Mouse (Mus musculus) gonadal fat pad, adult 2 months (tissue): Measurements from ENCODE around the gene Ogfod1. TPM values are rescaled to one million over a fixed set of nuclear protein-coding genes. Genes with fewer than 3 reads are reported as not detected.
"Not testable (repeated sequence)": the region's sequence is repeated elsewhere in the genome, so short reads cannot be mapped to it uniquely, and the experiment has no call there.

Source experiments
- DNase-seq: peaks from one replicate; pipeline ENCODE4 v3.0.0-alpha.2; 2012; ENCODE audit warnings: low read depth
- polyA plus RNA-seq: library from polyadenylated mRNA; depleted of rRNA; stranded (reverse); fragments of >200 nt; gene quantifications from 2 replicates; pipeline ENCODE4 v1.2.3, GENCODE M21; 2012; rRNA removed

Gene Ogfod1
- polyA plus RNA-seq = 9.0 and 9.4 TPM in 2 replicates

DNA sequence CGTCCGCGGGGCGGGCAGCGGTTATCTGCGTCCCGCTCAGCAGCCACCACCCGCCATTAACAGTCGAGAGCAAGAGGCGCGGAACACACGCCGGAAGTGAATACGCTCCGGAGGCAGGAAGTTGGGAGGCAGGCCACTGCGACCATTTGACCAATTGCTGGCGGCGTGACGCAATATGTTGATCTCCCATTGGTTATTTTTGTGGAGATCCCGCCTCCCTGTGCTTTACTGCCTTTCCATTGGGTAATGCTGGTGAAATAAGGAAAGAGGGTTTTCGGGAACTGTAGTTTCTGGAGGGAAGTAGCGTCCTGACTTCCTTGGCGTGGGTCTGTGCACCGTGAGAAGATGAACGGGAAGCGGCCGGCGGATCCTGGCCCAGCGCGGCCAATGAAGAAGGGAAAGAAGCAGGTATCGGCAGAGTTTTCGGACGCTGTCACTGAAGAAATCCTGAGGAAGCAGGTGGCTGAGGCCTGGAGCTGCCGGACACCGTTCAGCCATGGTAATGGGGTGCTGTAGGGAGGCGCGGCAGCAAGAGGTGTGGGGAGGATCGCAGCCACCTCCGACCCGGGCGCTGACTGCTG is at the start of gene Ogfod1, which contains the start of gene Nudt21:
Gene Ogfod1, plus strand, starts transcription at position 255 of the 581 bp plus-strand sequence.
Gene Nudt21, minus strand, starts transcription at position 88 of the 581 bp plus-strand sequence.
- peak; percentile 97 for DNase-seq

DNA sequence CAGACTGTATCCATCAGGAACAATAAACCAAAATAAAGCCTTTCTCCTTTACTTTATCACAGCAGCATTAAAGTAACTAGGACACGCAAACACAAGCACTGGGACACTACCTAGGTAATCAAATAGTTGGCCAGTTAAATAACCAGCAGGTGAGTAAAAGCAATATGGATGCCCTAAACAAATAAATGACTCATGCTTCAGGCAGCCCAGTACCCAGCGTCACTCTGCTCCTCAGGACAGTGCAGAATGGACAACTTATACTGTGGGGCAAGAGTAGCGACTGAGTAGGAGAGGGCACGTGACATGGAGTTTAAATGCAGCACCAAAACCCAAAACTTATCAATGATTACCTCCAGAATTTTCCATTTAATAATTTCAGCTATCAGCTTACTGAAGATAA is 47.3 kb upstream of the Ogfod1 start:
- DNase-seq = no peak

DNA sequence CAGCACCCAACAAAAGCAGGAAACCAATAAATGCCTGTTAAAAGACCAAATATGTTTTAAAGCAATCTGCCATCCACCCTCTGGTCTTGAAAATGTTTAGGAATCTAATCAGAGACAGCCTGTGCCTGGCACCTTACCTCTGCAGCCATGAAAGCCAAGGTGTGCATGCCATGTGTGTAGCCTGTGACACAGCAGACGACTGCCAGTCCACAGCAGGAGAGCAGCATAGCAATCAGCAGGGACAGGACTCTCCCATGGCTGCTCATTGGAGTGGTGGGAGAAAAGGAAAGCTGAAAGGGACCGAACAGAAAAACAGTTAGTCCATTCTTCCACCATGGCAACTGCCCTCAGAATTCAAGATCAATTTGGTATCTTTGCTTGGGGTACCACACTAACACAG is 38.0 kb upstream of the Ogfod1 start:
- DNase-seq = no peak

DNA sequence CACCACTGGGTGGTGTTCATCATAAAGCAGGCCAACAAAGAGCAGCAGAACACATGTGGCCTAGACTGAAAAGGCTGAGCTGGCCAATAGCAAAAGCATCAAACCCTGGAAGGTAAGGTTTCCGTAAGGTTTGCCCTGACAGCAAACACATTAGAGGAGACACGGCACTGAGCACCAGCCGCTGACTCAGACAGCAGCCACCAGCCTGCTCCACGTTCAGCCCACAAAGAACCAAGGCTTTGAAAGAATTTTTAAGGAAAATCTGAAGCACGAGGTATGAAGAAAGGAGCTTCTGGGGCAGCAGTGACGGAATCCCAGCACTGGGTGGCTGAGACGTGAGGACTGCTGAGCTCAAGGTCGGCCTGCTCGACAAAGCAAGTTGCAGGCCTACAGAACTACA is 32.9 kb upstream of the Ogfod1 start:
- no peak for DNase-seq

DNA sequence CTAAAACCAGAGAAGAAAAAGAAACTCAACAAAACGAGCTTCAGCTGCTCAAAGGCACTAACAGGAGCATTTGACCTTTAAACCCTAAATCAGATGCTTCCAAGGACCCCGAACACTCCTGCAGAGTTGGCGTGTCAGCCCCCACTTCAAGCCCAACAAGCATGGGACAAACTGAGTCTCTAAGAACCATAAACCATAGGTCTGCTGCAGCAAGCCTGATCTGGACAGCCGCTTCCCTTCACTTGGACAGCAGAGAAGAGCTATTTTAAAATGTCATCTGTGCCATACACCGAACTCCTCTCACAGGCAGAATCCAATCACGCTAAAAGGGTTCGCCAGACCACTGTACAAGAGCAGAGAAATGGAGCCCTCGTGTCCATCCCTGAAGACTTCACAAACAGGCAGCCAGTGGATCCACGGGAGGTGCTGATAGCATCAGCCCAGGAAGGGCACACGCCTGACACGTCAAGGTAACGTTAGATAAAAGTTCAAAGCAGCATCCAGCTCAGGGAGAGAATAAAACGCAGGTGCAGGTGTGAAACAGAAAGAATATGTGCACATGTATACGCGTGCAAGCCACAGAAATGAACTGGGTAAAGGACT is 27.7 kb upstream of the Ogfod1 start:
- DNase-seq = no peak

DNA sequence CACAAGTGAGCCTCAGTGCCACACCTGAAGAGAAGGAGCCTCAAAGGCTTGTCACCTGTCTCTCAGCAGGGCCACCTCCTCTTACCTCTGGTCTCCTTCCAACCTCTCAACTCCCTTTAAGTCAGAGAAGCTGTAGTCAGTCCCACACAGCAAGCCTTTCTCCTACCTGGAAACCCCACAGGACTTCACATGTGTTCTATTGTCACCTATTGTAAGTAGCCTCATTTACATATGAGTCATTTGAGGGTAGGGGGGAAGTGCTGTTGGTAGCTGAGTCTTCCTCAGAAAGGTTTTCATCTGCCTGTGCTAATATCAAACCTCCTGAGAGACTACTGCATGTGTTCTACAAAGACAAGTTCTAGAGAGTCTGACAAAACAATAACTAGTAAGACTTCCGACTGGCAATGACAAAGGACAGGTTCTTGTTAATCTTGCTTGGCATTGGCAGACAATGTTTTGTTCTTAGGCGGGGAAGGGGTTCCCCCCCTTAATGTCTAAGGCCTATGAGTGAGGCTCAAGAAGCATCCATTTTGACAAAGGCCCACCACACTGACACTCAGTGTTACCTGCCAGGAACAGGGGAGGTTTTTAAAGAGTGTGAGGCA is 26.8 kb upstream of the Ogfod1 start:
- DNase-seq = peak; percentile 36

DNA sequence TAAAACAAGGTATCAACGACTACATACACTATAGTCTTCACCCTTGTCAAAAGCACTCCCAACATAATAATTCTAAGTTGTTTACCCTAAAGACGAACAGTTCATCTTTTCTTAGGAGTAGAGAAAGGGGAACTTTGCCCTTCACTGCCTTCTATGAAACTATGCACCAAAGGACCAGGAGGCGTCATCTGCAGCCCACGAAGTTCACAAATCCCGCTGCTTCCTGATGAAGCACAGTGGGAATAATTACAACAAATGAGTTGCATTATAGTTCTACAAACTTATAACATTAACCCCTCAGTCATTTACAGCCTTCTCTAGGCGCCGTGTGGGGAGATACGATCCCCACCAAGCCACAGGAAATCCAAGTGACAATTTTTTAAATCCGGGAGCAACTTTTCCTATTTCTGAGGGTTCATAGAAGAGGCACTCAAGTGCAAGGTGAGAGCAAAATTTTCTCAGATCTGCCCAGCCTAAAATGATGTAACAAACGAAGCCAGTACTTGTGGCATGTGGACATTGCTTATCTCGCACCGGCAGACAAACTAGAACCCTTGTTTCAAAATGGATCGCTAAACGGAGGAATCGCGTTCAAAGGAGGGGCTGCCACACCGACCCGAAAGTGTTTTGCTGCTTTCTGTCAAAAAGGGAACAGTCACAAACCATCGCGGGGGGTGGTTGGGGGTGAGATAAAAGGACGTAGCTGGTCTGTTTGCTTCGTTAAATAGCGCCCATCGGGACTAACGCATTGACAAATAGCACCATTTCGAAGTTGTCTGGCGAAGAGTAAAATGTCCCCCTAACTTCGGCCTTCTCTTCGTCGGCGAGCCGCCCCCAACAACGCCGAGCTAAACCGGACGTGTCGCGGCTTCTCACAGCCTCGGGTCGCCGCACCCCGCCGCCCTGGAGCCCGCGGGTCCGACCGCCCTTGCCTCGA is 25.7 kb upstream of the Ogfod1 start:
- DNase-seq = no peak

DNA sequence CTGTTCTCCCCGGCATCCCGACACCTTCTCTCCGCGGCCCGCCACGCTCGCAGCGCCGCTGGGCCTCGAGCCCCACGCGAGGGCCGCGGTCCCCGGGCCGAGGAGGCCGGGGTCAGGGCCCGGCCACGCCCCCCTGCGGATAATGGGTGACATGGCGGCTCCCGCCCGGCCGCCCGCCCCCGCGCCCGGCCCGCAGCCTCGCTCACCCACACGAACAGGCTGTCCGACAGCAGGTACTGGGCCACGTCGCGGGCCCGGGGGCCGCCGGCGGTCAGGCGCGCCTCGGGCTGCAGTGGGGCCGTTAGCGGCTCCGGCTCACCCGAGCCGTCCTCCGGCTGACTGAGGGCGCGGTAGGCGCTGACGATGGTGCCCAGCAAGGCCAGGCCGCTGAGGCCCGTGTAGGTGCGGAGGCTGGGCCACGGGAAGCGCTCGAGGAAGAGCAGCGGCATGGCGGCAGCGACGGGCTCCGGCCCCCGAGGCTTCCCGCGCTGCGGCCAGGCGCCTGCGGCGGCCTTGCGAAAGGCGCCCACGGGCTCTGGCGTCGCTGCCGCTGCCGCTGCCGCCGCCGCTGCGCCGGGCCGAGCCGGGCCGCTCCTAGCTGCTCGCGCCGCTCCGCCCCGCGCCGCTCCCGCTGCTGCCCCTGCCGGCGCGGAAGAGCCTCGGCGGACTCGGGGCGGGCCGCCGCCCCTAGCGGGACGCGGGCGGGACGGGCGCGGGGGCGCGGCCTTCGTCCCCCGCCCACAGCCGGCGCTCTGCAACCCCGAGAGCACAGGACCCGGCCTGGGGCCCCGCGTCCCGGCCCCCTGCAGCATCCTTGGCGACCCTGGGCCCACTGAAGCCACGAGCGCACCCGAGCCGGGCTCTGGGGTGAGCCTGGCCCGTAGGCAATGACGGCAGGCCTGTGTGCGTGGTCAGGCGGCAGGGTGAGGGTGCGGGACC is 24.7 kb upstream of the Ogfod1 start, which contains the start of gene Amfr:
Gene Amfr, minus strand, starts transcription at position 830 of the 939 bp plus-strand sequence.
- DNase-seq = no peak

DNA sequence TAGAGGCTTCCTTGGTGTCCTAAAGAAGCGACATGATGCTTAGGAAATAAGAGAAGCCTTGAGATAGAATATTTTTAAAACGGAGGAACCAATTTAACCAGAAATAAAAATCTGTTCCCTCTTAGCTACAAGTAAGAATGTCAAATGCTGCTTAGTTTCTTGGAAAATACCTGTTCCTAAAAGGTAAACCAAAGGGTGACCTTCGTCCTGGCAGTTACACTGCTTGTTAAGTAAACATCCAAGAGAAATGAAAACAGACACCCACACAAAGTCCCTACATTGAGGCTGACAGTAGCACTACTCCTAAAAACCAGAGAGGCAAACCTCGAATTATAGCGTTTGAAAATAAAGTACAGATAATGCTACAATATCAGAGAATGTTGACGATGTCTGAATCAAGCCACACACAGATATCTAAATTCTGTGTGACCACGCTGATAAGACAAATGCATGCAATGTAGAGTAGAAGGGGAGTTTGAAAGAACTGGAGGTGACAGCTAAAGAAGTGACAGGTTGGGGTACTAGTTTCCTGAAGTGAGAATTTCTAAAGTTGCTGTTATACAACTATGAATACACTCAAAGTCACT is 23.9 kb upstream of the Ogfod1 start:
- no peak for DNase-seq

DNA sequence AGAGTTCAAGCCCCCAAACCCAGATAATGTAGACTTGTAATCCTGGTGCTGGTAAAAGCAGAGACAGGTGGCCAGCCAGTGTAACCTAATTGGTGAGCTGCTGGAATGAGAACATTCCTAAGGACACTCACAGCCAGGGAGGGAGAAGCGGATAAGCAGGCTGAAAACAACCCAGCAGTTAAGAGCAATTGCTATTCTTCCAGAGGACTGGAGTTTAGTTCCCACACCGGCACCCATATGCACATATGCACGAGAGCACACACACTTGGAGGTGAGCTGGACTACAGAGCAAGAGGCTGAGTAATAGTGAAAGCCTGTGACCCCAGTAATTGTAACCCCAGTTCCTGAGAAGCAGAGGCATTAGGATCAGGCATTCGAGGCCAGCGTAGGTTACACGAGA is 13.1 kb upstream of the Ogfod1 start:
- DNase-seq = no peak

DNA sequence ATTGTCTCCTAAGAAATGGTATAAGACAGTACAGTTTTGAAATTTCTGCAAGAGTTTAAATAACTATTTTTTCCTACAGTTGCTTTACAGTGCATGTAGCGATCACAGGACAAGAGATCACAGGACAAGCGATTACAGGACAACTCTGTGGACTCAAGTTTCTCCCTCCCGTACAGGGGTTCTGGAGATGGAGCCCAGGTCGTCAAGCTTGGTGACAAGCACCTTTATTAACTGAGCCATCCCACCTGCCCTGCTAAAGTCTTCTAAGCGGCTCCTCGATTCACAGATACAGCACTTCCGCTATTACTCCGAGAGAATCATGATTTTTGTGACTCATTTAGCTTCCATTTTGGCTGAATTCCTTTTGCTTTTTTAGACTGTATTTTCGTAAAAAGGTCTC is 7.3 kb upstream of the Ogfod1 start:
- DNase-seq = no peak

DNA sequence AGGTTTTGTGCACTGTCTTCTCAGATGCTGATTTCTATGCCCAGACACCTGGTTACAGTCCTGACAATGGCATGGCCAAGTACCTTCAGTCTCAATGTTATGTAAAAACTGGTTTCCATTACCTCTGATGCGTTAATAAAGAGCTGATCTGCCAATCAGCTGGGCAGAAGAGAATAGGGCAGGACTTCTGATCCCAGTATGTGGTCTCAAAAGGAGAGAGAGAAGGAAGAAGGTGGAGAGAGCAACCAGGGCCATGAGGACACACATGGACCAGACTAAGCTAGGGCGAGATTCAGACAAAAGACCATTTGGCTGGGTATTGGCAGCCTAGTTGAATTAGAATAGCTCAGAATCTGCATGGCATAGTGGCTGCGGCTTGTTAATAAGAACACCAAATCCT is 3.4 kb upstream of the Ogfod1 start:
- DNase-seq = no peak

DNA sequence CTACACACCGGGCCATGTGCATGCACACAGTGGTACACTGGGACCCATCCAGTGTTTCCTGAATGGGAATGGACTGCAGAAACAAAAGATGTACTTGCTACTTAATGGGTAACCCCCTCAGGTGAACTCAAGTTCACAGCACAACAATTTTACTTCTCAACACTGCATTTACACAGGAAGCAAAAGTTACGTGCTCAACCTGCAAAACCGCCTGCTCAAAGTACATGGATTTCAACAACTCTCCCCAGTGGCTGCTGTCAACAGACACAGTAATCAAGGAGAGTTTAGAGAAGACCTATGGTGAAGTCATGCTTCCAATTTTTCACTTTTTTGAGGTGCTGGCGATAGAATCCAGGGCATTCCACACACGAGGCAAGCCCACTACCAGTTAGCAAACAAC is 1.8 kb upstream of the Ogfod1 start:
- DNase-seq = no peak

DNA sequence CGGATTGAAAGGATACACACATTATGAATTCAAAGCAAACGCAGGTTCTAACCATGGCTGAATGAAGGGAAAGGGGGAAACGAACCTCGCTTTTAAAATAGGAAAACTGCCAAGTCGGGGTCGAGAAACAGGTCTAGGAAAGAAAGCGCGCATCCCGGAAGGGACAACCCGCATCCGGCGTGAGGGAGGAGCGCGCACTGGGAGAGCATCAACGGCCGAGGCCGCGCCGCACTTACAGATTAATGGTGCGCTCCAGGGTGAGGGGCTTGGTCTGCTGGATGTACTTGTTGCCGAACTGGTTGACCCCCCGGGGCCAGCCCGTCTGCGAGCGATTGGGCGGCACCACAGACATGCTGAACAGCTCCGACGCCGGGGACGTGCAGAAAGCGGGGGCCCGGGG is 457 bp upstream of the Ogfod1 start:
- DNase-seq = not testable (repeated sequence)

DNA sequence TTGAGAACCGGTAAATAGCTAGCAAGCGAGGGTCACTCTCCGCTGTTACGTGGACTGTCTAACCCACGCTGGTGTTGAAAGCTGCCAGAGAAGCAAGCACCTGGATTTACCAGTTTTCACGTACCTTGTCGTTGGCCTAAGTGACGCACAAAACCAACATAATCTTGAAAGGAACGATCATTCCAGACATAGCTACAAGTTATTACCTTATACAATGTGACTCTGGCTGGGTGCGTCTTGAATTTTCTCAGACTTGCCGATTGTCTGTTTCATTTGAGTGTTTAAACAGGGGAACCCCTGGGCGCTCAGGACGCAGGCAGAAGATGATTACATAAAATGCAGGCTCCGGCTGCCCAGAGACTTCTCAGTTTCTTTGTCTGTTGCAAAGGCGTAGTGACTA is 808 bp downstream of the Ogfod1 start:
- no peak for DNase-seq

DNA sequence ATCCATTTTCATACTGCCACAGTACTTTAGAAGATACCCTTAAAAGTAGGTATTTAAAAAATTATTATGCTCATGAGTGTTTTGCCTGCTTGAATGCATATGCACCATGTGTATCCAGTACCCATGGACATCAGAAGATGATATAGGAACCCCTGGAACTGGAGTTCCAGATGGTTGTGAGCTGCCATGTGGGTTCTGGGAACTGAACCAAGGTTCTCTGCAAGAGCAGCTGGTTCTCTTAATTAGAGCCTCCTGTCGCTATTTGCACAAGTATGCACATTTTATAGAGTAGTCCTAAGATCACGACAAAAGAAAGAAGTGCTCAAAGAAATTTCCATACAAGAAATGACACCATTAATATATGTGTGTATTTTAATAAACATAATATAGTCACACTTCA is 10.8 kb downstream of the Ogfod1 start:
- no peak for DNase-seq

DNA sequence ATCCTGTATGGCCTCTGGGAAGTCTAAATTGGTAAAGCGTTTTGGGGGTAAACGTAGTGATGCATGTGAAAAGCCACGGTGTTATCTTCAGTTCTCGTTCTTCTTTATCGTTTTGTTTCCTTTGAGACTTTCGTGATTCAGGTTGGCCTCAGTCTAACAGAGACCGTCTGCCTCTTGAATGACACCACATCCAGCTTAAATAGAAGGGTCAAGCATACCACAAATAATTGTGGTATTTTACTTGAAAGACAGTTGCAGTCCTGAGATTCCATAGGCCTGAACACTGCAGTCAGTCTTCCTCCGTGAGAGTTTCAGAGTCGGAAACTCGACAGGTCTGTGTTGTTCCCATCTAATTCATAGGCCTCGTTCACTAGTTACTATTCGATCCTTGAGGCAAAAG is 15.7 kb downstream of the Ogfod1 start:
- no peak for DNase-seq

DNA sequence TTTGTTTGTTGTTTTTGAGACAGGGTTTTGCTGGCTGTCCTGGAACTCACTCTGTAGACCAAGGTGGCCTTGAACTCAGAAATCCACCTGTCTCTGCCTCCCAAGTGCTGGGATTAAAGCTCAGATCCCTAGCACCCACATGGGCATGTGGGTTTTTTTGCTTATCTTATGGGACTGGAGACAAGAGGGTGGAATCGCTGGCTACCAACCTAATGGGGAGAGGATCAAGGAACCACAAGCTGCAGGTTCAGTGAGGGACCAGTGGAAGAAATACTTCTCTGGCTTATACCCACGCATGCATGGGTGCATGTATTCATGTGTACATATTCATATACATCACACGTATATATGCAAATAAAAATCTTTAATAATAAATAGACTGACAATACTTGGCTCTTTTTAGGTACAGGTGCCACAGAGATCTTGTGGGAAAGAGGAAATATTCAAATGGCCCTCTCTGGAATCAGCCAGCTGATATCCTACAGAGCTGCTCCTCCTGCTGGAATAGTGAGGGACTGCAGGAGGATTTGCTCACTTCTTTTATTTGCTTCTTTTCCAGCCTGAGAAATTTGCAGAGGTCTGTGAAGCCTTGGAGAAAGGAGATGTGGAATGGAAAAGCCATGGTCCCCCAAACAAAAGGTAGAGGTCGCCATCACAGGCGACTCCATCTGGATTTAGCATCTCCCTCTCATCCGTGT is 20.3 kb downstream of the Ogfod1 start:
- DNase-seq = no peak

DNA sequence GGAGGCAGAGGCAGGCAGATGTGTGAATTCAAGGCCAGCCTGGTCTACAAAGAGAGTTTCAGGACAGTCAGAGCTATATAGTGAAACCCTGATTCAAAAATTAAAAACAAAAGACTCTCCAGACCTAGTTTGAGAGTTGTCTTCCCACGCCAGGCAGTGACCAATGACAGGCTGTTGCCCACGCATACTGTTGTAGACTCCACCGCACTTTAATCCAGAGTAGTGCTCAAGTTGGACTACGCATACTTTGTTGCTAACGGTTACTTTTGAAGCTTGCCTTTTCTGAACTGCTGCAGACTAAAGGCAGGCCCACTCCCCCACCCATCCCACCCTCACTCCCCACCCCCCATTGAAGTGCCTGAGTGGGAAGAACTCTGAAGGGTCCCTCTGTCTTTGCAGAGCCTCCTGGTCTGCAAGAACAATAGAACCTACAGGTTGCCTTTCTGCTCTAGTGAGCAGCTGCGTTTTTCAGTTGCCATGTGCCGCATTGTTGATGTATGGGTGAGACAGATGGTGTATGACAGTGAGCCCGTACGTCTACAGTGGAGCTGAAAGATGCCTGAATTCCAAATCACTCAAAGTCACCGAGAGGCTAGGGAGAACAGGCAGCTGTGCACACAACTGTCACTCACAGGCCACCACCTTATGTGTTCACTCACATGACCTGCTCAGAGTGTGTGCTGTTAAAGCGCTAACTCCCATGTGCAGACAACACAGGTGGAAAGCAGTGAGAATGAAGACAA is 29.3 kb downstream of the Ogfod1 start:
- DNase-seq = no peak
